Mouse (Mus musculus) gastrocnemius, adult 8-10 months (tissue): Measurements from ENCODE around the gene Grip2. TPM values are rescaled to one million over a fixed set of nuclear protein-coding genes. Genes with fewer than 3 reads are reported as not detected.

Experiments used
- DNase-seq, 2 experiments: peaks; one replicate each; pipeline ENCODE4 v3.0.0; 2022; ENCODE audit warnings: low spot score in 2 of 2
- total RNA-seq, 4 experiments: library from RNA; stranded (reverse); gene quantifications; 2 replicates each; pipeline ENCODE4 v1.2.4; 2022

The Grip2 gene
- total RNA-seq: 1 to 10 TPM in 3 of 4 experiments, under 1 TPM in 1; 0.92 to 2.8 (median 2.2) TPM

- no peak for DNase-seq
Measured at GRCm38 (mm10) chr6:91827016-91827570, at the start of gene Grip2. Gene Grip2 (minus strand): TSS chr6:91827250.

DNA sequence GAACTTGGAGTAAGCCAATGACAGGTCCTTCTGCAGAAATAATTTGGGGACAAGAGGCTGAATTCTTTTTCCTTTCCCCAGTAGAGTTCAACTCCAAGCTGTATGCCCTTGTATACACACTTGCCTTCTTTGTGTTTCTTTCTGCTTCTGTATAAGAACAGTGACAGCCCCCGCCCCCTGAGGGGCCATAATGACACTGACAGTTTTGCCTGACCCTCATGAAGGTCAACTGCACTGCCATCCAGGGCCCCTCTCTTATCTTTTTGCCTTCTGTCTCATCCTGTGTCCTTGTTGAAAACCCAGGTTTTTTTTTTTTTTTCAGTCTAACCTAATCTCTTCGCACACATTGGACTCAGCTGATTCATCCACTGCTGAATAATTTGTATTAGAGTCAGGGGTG, 45.7 kb upstream of the Grip2 start:
- DNase-seq: no peak

- DNase-seq: no peak
Measured at GRCm38 (mm10) chr6:91868091-91868490, 41.0 kb upstream of the Grip2 start.

GRCm38 (mm10) chr6:91865601-91866000, 38.6 kb upstream of the Grip2 start:
- DNase-seq: no peak

DNA sequence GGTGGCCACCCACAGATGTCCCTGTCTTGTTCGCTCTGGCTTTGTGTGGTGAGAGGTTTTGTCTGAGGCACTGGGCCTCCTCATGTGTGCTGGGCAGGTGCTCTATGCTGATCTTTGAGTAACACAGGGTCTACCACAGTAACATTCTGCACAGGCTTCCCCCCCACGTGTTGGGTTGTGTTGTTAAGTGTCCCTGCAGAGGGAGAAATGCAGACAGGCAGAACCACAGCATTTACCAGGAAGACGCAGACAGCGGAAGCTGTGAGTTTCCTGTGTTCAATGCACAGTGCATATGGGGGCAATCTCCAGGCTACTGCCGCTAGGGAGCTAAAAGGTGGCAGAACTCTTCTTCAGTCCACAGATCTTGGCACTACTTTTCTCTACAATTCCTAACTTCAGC, 37.5 kb upstream of the Grip2 start:
- DNase-seq: no peak

GRCm38 (mm10) chr6:91862848-91863247, 35.8 kb upstream of the Grip2 start:
- no peak for DNase-seq

DNA sequence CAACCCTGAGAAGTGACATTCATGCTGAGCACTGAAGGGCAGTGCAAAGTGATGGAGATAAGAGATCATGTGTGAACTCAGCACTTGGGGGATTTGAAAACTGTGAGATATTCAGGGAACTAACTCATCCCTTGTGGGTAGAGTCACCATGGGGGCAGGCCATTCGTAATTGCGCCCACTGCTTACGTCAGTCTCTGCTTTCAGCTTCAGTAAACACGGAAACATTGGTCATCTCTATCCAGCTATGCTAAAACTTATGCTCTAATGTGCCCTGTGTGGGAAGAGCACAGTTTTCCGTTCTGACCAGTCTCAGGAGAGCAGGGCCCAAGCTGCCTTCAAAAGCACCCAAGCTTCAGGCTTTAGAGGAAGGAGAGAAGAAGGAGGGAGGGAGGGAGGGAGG, 31.3 kb upstream of the Grip2 start:
- DNase-seq: no peak

DNA sequence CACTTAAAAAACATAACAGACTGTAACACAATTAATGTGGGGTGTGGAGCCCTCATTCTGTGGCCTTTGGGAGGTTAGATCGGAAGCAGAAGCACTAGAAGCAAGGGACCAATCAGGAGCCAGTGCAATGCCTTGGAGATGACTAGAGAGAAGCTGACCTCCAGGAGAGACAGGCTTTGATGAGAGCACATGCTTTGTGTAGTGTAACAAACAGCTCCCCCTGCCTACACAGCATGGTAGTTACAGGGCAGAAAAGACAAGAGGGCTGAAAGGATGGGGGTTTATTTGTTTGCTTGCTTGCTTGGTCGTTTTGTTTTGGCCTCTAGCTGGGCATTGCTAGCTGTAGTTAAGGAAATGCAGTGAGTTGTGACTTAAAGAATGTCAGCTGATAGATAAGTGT, 25.5 kb upstream of the Grip2 start:
- DNase-seq: no peak

GRCm38 (mm10) chr6:91843628-91844153, 16.6 kb upstream of the Grip2 start:
- DNase-seq: no peak

DNA sequence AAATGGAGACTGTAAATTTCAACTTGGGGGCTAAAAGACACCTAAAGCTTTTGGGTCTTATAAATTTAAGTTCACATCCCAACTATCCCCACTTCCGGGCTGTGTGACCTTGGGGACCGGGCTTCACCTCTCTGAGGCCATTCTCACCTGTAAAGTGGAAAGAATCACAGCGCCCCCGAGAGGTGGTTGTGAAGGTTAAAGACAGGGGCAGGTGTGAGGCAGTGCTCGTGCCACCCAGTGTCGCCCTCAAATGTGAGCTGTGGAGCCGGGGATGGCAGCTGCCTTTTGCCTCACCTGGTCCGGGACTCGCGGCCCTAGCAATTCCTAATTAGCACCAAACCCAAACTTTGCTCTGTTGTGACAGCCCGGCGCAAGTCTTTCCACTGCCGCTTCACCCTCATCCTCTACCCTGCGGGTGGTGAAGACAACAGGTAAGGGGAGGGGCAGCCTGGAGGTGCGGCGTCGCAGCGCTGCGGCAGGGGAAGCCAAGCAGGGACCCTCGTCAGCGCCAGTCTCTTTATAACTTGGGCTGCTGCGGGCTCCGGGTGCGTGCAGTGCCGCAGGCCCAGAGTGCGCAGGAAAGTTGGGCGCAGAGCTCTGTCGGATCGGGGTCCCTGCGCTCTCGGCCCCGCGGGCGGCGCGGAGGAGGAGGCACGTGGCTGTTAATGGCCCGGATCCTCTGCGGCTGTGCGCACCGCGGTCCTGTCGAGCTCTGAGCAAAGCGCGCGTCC, 16.0 kb upstream of the Grip2 start:
- DNase-seq: no peak

GRCm38 (mm10) chr6:91839010-91839871, 12.2 kb upstream of the Grip2 start:
- DNase-seq: peak; percentile 42 to 53

DNA sequence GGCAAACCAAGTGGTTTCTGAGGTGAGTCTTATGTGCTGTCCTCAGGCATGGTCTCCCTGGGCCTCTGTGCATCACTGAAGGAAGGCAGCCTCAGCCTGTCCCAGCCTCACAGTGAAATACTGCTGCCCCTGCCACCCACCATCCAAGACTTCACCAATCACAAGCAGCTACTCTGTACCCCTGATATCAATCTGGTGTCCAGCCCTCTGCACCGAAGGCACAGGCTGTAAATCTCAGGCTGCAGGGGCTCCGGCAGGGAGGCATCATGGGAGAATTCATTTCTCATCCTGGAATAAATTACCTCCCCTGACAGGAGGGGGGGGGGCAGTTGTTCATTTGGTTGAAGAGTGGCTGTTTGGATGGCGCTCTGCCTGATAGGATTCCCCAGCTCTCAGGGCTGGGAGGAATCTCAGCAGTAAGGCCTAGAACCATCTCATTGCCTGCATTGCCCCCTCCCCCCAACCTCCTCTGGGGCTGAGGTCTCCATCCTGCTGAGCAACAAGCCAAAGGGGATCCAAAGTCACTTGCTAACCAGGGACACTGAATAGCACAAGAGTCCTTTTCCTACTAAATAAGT, 5.9 kb upstream of the Grip2 start:
- no peak for DNase-seq

DNA sequence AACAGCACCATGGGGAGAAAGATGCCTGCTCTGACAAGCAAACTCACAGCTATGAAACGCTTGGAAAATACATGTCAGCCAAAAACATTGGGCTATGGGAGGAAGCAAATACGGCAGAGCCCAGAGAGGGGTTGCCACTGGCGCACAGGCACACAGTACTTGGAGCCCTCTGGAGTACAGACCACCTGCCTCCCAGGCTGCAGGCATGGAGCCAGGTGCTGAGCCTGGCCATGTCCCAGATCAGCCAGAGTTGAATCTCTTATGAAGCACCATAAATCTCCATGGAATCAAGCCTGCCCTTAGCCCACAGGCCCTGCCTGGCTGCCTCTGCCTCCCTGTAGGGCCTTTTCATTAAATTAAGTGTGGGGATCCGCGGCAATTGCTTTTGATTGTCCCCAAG, 876 bp upstream of the Grip2 start:
- DNase-seq: no peak

DNA sequence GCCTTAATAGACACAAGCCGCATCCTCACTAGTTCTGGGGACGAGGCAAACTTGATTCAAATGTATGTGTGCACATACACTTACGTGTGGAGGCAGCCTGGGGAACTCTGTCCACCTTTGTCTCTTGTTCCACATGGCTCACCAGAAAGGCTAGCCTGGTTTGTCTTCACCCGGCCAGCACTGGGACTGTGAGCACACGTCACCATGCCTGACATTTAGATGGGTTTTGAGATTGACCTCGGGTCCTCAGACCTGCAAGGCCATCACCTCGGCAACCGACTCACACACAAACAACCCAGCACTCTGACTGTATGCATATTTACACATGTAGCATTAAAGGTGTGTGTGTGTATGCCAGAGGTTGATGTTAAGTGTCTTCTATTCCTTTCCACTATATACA, 8.8 kb downstream of the Grip2 start:
- DNase-seq: no peak

- no peak for DNase-seq
Measured at GRCm38 (mm10) chr6:91815976-91816375, 11.1 kb downstream of the Grip2 start.

GRCm38 (mm10) chr6:91813611-91814010, 13.4 kb downstream of the Grip2 start:
- no peak for DNase-seq

GRCm38 (mm10) chr6:91810007-91810406, 17.0 kb downstream of the Grip2 start:
- no peak for DNase-seq

GRCm38 (mm10) chr6:91808022-91808421, 19.0 kb downstream of the Grip2 start:
- no peak for DNase-seq

DNA sequence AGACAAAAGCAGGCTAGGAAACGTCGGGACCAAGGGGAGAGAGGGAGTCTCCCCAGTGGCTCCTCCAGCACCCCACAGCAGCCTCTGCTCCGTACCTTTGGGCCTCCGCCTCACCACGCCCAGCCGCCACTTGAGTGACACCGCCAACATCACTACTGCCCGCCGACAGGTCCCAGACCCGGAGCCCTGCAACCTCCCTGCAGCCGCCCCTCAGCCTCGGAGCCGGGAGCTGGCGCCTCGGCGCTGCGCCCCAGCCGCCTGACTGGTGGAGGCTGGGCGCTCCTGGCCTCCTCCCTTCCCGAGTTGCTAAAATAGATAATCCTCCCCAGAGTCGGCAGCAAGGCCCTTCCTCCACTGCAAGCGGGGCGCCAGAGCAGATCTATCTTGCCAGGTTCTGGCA, 19.9 kb downstream of the Grip2 start:
- DNase-seq: no peak

DNA sequence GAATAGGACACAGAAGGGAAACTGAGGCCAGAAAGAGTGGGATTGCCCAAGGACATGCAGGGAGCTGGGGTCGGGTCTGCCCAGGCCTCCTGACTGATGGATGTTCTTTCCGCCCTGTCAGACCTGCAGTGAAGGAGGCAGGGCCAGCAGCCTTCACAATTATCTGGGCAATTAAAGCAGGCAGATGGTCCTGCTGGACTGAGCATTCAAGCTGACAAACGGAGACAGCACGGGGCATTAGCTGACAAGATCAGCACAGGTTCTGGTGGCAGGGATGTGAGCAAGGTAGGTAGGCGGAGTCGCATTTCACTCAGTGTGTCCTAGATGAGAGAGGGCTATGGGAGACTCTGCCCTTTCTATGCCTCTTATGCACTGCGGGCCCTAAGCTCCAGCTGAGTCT, 22.9 kb downstream of the Grip2 start:
- no peak for DNase-seq

- DNase-seq: no peak
Measured at GRCm38 (mm10) chr6:91798496-91798895, 28.6 kb downstream of the Grip2 start.

DNA sequence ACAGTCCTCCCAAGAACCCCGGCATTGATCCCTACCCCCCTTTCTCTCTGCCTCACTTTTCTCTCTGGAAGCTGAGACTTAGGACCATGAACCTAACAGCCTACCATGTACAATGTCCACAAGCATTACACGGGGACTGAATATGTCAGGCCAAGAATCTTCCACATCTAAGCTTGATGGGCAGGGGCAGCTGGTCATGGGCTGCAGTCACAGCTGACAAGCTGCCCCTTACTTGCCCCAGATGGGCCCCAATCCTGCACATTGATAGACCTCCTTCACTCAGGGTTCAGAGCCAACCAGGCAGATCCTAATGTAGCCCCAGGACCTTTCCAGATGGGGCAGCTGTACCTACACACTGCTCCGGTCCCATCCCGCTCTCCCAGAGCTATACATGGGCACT, 30.3 kb downstream of the Grip2 start:
- DNase-seq: no peak
